Mouse (Mus musculus): ENCODE measurements around the gene Arih2.
"Not testable (repeated sequence)": the region's sequence is repeated elsewhere in the genome, so short reads cannot be mapped to it uniquely, and the experiment has no call there.

The Arih2 gene

GRCm38 (mm10) chr9:108648611-108649560, at the start of gene Arih2:
Gene Arih2 (minus strand): TSS chr9:108649386.
- DNase-seq (ENCODE audit: low spot score in 2 of 2): peak; percentile 85 to 88

DNA sequence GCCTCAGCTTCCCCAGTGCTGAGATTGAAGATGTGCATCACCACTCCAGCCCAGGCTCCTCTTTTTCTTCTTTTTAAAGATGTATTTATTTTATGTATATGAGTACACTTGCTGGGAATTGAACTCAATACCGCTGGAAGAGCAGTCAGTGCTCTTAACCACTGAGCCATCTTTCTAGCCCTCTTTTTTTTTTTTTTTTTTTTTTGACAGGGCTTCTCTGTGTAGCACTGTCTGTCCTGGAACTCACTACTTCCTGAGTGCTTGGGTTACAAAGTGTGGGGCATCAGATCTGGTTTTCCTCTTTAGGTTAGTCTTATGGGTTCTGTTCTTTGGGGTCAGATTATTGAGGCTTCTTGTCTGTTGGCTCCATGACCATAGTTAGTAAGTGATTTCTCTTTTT, 45.3 kb upstream of the Arih2 start:
- no peak for DNase-seq (ENCODE audit: low spot score in 2 of 2)

- DNase-seq (ENCODE audit: low spot score in 2 of 2): no peak
Observed at GRCm38 (mm10) chr9:108693946-108694345, 44.8 kb upstream of the Arih2 start.

GRCm38 (mm10) chr9:108692226-108693041, 43.2 kb upstream of the Arih2 start:
- peak; percentile 34 for DNase-seq (ENCODE audit: low spot score in 2 of 2)

DNA sequence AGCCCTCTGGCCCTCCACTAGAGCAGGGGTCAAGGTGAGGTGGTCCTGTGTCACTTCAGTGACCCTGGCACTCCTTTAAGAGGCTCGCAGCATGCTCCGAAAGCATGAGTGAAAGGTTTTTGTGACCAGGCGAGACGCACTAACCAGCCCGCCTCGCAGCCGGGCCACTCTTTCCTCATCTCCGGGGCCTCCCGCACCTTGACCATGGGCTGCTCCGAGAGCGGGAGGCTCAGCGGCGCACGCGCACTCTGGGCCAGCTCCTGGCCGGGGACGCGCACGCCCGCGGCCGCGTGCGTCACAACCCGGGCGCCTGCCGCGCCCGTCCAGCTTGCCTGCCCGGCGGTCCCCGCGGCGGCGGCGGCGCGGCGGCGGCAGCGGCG, 42.6 kb upstream of the Arih2 start:
- peak; percentile 76 to 77 for DNase-seq (ENCODE audit: low spot score in 2 of 2)

DNA sequence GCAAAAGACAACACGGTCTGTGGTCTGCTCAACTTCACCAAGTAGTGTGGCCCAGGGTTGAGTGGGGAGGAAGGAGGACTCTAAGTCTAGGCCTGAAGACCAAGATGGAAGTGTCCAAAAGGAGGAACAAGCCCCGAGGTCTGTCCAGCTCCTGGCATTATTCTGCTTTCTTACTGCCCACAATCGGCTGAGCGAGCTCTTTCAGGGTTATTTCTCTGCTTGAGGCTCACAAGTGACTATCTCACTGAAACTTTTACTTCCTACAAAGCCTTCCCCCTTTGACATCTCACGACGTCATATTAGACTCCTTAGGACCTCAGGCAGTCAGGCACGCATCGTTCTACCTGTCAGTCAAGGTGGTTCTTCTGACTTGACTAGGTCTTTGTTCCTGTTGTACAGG, 42.2 kb upstream of the Arih2 start:
- no peak for DNase-seq (ENCODE audit: low spot score in 2 of 2)

GRCm38 (mm10) chr9:108690914-108691313, 41.7 kb upstream of the Arih2 start:
- no peak for DNase-seq (ENCODE audit: low spot score in 2 of 2)

- DNase-seq (ENCODE audit: low spot score in 2 of 2): no peak
Observed at GRCm38 (mm10) chr9:108689993-108690392, 40.8 kb upstream of the Arih2 start.

GRCm38 (mm10) chr9:108689106-108689505, 39.9 kb upstream of the Arih2 start, which contains the start of gene Prkar2a:
Gene Prkar2a (plus strand): TSS chr9:108689314.
- DNase-seq (ENCODE audit: low spot score in 2 of 2): no peak

GRCm38 (mm10) chr9:108688451-108688850, 39.3 kb upstream of the Arih2 start:
- DNase-seq (ENCODE audit: low spot score in 2 of 2): no peak

- no peak for DNase-seq (ENCODE audit: low spot score in 2 of 2)
Observed at GRCm38 (mm10) chr9:108687686-108688085, 38.5 kb upstream of the Arih2 start.

- no peak for DNase-seq (ENCODE audit: low spot score in 2 of 2)
Observed at GRCm38 (mm10) chr9:108687181-108687580, 38.0 kb upstream of the Arih2 start.

GRCm38 (mm10) chr9:108686475-108686887, 37.3 kb upstream of the Arih2 start:
- no peak for DNase-seq (ENCODE audit: low spot score in 2 of 2)

DNA sequence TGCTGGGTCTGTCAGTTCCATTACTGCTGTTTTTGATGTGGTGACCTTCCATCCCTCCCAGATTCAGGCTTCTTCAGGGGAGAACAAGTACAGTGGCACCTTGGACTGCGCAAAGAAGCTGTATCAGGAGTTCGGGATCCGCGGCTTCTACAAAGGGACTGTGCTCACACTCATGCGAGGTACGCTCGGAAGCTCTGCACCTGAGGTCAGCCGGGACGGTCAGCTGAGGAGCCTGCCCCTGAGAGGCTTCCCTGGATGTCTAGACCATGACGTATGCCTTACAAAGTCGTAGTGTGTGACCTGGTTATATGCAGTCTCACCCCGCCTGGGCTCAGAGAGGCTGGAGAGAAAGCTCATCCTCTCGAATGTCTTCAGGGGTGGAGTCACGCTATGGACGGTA, 30.8 kb upstream of the Arih2 start:
- DNase-seq (ENCODE audit: low spot score in 2 of 2): no peak

DNA sequence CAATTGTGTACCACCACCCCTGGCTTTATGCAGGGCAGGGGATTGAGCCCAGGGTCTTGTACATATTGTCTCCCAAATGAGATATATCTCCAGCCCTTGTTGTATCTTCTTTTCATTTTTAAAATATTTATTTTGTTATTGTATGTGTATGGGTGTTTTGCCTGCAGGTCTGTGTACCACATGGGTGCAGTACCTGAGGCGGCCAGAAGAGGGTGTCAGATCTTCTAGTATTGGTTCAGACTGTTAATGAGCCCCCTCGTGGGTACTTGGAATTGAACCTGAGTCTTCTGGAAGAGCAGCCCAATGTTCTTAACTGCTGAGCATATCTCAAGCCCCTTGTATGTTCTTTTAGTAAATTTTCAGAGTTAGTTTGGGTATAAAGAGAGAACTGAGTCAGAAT, 24.0 kb upstream of the Arih2 start:
- DNase-seq (ENCODE audit: low spot score in 2 of 2): peak in 1 of 2 experiments; percentile 44

GRCm38 (mm10) chr9:108669875-108670274, 20.7 kb upstream of the Arih2 start:
- no peak for DNase-seq (ENCODE audit: low spot score in 2 of 2)

GRCm38 (mm10) chr9:108662660-108663059, 13.5 kb upstream of the Arih2 start:
- no peak for DNase-seq (ENCODE audit: low spot score in 2 of 2)

GRCm38 (mm10) chr9:108661677-108662612, 12.8 kb upstream of the Arih2 start, which contains the start of gene Slc25a20:
Gene Slc25a20 (plus strand): TSS chr9:108662088.
- DNase-seq (ENCODE audit: low spot score in 2 of 2): peak; percentile 75 to 78

GRCm38 (mm10) chr9:108655865-108656264, 6.7 kb upstream of the Arih2 start:
- DNase-seq (ENCODE audit: low spot score in 2 of 2): not testable (repeated sequence)

GRCm38 (mm10) chr9:108654566-108655464, 5.6 kb upstream of the Arih2 start:
- DNase-seq (ENCODE audit: low spot score in 2 of 2): no peak
